Mouse (Mus musculus) urinary bladder, postnatal 4 days (tissue): Measurements from ENCODE around the gene Tmc1.

ENCODE experiments used
- DNase-seq, 2 experiments: peaks; one replicate each; pipeline ENCODE4 v3.0.0; 2021 to 2022; ENCODE audit warnings: low spot score in 2 of 2

The Tmc1 gene

GRCm38 (mm10) chr19:20799460-20799859 lies 154.5 kb downstream of the Tmc1 start:
- no peak for DNase-seq

- no peak for DNase-seq
Observed at GRCm38 (mm10) chr19:20797558-20798101, 156.4 kb downstream of the Tmc1 start.

GRCm38 (mm10) chr19:20796001-20796400 lies 158.0 kb downstream of the Tmc1 start:
- DNase-seq = no peak

- DNase-seq = no peak
Observed at GRCm38 (mm10) chr19:20794999-20795398, 159.0 kb downstream of the Tmc1 start.

- no peak for DNase-seq
Observed at GRCm38 (mm10) chr19:20792811-20793210, 161.2 kb downstream of the Tmc1 start.

- DNase-seq = no peak
Observed at GRCm38 (mm10) chr19:20787289-20787688, 166.7 kb downstream of the Tmc1 start.

- DNase-seq = no peak
Observed at GRCm38 (mm10) chr19:20775681-20776080, 178.3 kb downstream of the Tmc1 start.

- no peak for DNase-seq
Observed at GRCm38 (mm10) chr19:20773941-20774340, 180.1 kb downstream of the Tmc1 start.

- DNase-seq = no peak
Observed at GRCm38 (mm10) chr19:20764214-20764613, 189.8 kb downstream of the Tmc1 start.

GRCm38 (mm10) chr19:20761675-20762426 lies 192.2 kb downstream of the Tmc1 start:
- no peak for DNase-seq

- DNase-seq = no peak
Observed at GRCm38 (mm10) chr19:20761119-20761518, 192.9 kb downstream of the Tmc1 start.

GRCm38 (mm10) chr19:20744630-20745029 lies 209.4 kb downstream of the Tmc1 start:
- no peak for DNase-seq
